Mouse (Mus musculus) brown adipose tissue, adult 24 weeks (tissue): ENCODE data around the gene Speer4d. TPM values are rescaled to one million over a fixed set of nuclear protein-coding genes. Genes with fewer than 3 reads are reported as not detected.
"Not testable (repeated sequence)": the region's sequence is repeated elsewhere in the genome, so short reads cannot be mapped to it uniquely, and the experiment has no call there.

Experiments
- H3K27ac ChIP-seq: fragments of 200-500 bp; replicated peaks from 2 replicates; pipeline ENCODE4 v1.5.1; 2012; ENCODE audit warnings: low read depth, mild to moderate bottlenecking, low read length
- H3K4me1 ChIP-seq: fragments of 200-500 bp; 2 replicates; pipeline ENCODE4 v1.6.1; 2012; ENCODE audit warnings: low read length, mixed read lengths; ENCODE audit not compliant: control insufficient read depth, insufficient read depth, insufficient read length
- H3K4me3 ChIP-seq: fragments of 200-500 bp; 2 replicates; pipeline ENCODE4 v1.5.1; 2012; ENCODE audit warnings: low read depth, mild to moderate bottlenecking, low read length, moderate library complexity; ENCODE audit not compliant: insufficient read depth
- polyA plus RNA-seq: library from polyadenylated mRNA; stranded (reverse); fragments of >200 nt; gene quantifications from 2 replicates; pipeline ENCODE4 v1.2.4, GENCODE M21; 2012; ENCODE audit not compliant: missing spikeins, insufficient read depth, insufficient read length

Gene Speer4d
- polyA plus RNA-seq, 1 experiment = not detected

DNA sequence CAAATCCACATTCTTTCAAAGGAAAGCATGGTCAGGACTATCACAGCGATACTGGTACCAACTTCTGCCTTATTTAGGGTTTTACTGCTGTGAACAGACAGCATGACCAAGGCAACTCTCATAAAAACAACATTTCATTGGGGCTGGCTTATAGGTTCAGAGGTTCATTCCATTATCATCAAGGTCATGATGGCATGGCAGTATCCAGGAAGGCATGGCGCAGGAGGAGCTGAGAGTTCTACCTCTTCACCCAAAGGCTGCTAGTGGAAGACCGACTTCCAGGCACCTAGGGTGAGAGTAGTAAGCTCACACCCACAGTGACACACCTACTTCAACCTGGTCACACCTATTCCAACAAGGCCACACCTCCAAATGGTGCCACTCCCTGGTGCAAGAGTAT is 2.7 kb upstream of the Speer4d start:
- H3K27ac ChIP-seq = not testable (repeated sequence)

DNA sequence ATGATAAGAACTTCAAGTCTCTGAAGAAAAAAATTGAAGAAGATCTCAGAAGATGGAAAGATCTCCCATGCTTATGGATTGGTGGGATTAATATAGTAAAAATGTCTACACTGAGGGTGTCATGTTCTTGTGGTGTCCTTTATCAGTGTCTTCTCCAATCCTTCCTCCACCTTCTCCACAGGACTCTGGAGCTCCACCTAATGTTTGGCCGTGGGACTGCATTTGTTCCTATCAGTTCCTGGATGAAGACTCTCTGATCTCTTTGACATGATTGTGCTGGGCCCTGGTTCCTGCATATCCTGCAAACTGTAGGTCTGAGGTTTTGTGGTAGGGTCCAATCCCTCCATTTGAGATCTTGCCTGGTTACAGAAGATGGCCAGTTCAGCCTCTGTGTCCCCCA is 9.3 kb downstream of the Speer4d start:
- not testable (repeated sequence) for H3K4me1 ChIP-seq, H3K4me3 ChIP-seq, H3K27ac ChIP-seq

More for the DNA sequence above, 2.7 kb upstream of the Speer4d start:
- not testable (repeated sequence) for H3K4me3 ChIP-seq, H3K4me1 ChIP-seq

DNA sequence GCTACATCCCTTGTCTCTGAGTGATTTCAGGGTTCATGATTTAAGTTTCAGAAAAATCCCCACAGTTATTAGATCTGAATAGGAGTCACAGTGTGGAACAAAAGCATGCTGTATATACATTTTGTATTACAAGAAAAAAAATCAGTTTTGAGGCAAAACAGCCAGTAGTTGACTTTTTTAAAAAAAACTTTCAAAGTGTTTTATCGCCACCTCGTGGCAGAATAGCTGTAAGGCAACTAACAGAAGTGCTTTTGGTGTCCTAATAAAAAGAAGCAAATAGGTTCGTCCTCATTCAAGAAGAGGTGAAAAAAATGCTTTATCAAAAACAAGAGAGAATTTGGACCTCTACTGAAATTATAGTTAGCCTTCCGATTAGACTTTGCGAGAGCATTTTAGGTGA is 11.2 kb downstream of the Speer4d start:
- not testable (repeated sequence) for H3K27ac ChIP-seq, H3K4me3 ChIP-seq, H3K4me1 ChIP-seq

DNA sequence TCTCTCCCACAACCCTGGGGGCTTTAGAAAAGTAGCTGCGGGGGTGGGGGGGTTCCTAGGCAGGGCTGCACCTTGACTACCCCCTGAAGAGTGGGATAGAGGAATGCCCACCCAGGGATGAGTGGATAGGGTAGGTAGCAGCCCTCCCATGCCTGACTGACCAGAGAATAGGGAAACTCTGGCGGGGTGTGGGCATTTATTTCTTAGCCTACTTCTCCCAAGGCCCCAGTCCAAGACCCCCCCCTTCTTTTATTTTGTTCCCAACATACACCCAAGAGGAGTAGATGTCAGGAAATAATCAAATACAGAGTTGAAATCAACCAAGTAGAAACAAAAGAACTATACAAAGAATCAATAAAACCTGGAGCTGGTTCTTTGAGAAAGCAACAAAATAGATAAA is 18.8 kb downstream of the Speer4d start:
- not testable (repeated sequence) for H3K27ac ChIP-seq, H3K4me1 ChIP-seq, H3K4me3 ChIP-seq

DNA sequence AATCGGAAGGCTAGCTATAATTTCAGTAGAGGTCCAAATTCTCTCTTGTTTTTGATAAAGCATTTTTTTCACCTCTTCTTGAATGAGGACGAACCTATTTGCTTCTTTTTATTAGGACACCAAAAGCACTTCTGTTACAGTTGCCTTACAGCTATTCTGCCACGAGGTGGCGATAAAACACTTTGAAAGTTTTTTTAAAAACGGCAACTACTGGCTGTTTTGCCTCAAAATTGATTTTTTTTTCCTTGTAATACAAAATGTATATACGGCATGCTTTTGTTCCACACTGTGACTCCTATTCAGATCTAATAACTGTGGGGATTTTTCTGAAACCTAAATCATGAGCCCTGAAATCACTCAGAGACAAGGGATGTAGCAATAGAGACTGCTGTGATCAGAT is 26.8 kb downstream of the Speer4d start:
- not testable (repeated sequence) for H3K27ac ChIP-seq, H3K4me3 ChIP-seq, H3K4me1 ChIP-seq

DNA sequence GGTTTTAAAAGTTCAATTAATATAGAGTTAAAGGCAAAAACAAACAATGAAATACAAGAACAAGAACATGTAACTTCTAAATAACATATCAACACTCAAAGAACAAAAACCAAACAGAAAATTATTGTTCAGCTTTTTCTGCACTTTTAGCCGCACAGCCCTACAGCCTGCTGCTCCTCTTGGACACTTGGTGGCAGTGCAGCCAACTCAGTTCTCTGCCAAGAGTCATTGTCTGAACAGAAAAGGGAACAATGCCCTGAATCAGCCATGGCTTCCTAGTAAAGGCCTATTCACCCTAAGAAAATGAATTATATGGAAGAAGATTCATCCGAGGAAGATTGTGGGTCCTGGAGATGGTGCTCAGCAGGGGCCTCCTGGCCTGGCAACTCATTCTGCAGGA is 33.5 kb downstream of the Speer4d start:
- not testable (repeated sequence) for H3K4me3 ChIP-seq, H3K27ac ChIP-seq, H3K4me1 ChIP-seq

DNA sequence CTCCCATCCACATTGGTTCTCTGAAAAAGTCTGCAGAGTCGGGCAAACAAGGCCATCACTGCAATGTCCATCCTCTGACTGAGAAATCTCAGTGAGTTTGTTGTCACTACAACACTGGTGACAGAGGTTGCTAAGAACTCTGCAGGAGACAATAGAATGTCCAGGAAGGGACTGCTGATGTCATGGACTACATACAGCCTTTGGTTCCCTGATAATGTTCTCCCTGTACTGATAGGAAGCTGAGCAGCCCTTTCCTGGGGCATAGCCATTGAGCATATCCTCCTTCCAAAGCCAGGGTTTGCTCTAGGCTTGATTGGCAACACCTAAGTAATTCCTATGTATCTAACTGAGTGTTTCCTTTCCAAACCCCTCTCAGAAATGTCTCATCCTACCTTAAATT is 38.1 kb downstream of the Speer4d start, which contains the start of gene 4930572O03Rik:
Gene 4930572O03Rik, minus strand, starts transcription at position 101 of the 400 bp plus-strand sequence.
- H3K27ac ChIP-seq, H3K4me3 ChIP-seq, H3K4me1 ChIP-seq: not testable (repeated sequence)

DNA sequence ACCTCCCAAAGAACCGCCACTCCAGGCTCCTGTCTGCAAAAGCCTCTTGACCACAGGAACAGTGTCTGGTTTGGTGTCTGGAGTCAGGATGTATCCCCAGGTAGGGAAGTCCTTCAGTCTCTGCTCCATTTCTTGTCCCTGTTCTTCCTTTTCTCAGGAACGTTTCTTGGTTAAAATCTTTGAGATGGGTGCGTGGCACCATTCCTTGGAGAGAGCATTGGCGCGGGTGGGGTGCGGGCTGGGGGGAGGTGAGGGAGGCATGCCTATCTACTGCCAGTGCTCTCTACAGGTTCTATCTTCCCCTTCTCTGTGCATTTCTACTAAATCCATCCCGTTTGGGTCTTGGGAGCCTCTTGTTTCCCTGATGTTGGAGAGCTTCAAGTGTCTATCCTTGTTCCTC is 45.0 kb downstream of the Speer4d start:
- H3K4me1 ChIP-seq, H3K27ac ChIP-seq, H3K4me3 ChIP-seq: not testable (repeated sequence)

DNA sequence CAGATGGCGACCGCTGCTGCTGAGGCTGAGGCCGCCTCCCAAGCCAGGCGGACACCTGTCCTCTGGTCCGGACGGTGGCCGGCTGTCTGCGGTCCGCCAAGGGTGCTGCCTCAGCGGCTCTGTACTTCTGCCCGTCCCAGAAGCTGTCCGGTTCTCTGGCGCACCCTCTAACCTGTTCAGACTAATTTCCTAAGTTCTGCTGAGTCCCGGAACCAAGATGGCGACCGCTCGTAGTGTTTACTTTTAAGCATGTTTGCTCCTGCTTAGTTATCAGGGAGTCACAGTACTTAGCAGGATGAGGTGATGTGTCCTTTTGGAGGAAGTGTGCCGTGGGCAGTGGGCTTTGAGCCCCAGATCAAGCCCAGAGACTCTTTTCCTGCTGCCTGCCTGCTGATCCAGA is 51.9 kb downstream of the Speer4d start:
- H3K27ac ChIP-seq, H3K4me3 ChIP-seq, H3K4me1 ChIP-seq: not testable (repeated sequence)

Other genes starting within 250 kb of the Speer4d start
- not detected in 2 replicates for gene Gm21149, start 142.5 kb upstream of the Speer4d start, polyA plus RNA-seq
- not detected in 2 replicates for gene Gm21190, start 89.8 kb upstream of the Speer4d start, polyA plus RNA-seq
- gene Gm21083, start 41.7 kb upstream of the Speer4d start, polyA plus RNA-seq = not detected in 2 replicates
- not detected in 2 replicates for gene 4930572O03Rik, start 38.0 kb downstream of the Speer4d start, polyA plus RNA-seq
- not detected in 2 replicates for gene Speer4c, start 95.2 kb downstream of the Speer4d start, polyA plus RNA-seq